Mouse (Mus musculus) CD4-positive naive resting alpha-beta T cell, adult 57 days (primary cell): ENCODE measurements around the gene Zfp804a. TPM values are rescaled to one million over a fixed set of nuclear protein-coding genes. Genes with fewer than 3 reads are reported as not detected.

Experiments
- total RNA-seq: library from RNA; stranded (reverse); gene quantifications from one replicate; pipeline ENCODE4 v1.2.4, GENCODE M21; 2023

Gene Zfp804a
- total RNA-seq = not detected

DNA sequence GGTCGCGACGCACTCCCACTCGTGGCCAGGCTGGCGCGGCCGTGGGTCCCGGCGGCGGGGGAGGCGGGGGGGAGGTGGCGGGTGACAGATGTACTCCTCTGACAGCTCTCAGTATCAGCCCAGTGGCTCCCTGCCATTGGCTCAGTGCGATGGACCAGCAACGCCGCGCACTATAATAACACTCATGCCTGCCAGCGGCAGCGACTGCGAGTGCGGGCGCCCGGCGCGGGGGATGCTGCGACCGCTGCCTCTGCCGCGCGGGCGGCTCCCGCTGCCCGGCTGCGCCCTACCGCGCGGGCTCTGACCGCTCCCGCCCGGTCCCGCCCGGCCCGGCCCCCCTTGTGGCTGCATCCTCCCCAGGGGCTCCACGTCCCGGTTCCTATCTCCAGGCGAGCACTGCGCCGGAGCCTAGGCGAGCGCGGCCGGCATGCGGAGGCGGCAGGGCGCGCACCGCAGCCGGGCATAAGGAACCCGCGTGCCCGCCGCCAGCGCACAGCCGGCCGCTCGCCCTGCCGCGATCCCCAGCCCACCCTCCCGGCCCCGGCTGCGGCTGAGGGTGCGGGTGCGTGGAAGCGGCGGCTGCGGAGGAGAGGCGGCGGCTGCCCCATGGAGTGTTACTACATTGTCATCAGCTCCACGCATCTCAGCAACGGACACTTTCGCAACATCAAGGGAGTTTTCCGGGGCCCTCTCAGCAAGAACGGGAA lies at the start of gene Zfp804a:
TSS of gene Zfp804a (plus strand) at position 38 of the 707 bp plus-strand sequence.

